Mouse (Mus musculus) kidney, postnatal 10 days (tissue): ENCODE results near the gene Crtc1.

Experiments
- DNase-seq: peaks from one replicate; pipeline ENCODE4 v3.0.0; 2021; ENCODE audit warnings: mixed read lengths

The Crtc1 gene

GRCm38 (mm10) chr8:70419879-70420643 is 19.3 kb downstream of the Crtc1 start:
- no peak for DNase-seq

- peak; percentile 70 for DNase-seq
These were observed 20.4 kb downstream of the Crtc1 start for GRCm38 (mm10) chr8:70418954-70419353.

- DNase-seq = no peak
These were observed 21.5 kb downstream of the Crtc1 start for GRCm38 (mm10) chr8:70417914-70418313.

GRCm38 (mm10) chr8:70416941-70417340 is 22.4 kb downstream of the Crtc1 start:
- no peak for DNase-seq

- peak; percentile 48 for DNase-seq
These were observed 23.6 kb downstream of the Crtc1 start for GRCm38 (mm10) chr8:70415540-70416451.

GRCm38 (mm10) chr8:70414310-70414946 is 25.0 kb downstream of the Crtc1 start:
- no peak for DNase-seq

- DNase-seq = no peak
These were observed 29.1 kb downstream of the Crtc1 start for GRCm38 (mm10) chr8:70410281-70410680.

GRCm38 (mm10) chr8:70409455-70409871 is 29.9 kb downstream of the Crtc1 start:
- DNase-seq = peak; percentile 49

GRCm38 (mm10) chr8:70409019-70409418 is 30.4 kb downstream of the Crtc1 start:
- DNase-seq = no peak

- DNase-seq = peak; percentile 22
These were observed 31.1 kb downstream of the Crtc1 start for GRCm38 (mm10) chr8:70408301-70408700.

- peak; percentile 64 for DNase-seq
These were observed 32.8 kb downstream of the Crtc1 start for GRCm38 (mm10) chr8:70406427-70407069.

GRCm38 (mm10) chr8:70405189-70405588 is 34.2 kb downstream of the Crtc1 start:
- DNase-seq = peak; percentile 21

- DNase-seq = no peak
These were observed 35.2 kb downstream of the Crtc1 start for GRCm38 (mm10) chr8:70404212-70404611.

- DNase-seq = no peak
These were observed 41.5 kb downstream of the Crtc1 start for GRCm38 (mm10) chr8:70397611-70398563.

GRCm38 (mm10) chr8:70396184-70396583 is 43.2 kb downstream of the Crtc1 start:
- no peak for DNase-seq

GRCm38 (mm10) chr8:70395649-70396048 is 43.7 kb downstream of the Crtc1 start:
- peak; percentile 53 for DNase-seq

- no peak for DNase-seq
These were observed 44.9 kb downstream of the Crtc1 start for GRCm38 (mm10) chr8:70394269-70394998.

GRCm38 (mm10) chr8:70393087-70393486 is 46.3 kb downstream of the Crtc1 start:
- DNase-seq = no peak

- no peak for DNase-seq
These were observed 49.7 kb downstream of the Crtc1 start for GRCm38 (mm10) chr8:70389678-70390077.

- peak; percentile 81 for DNase-seq
These were observed 56.1 kb downstream of the Crtc1 start for GRCm38 (mm10) chr8:70383287-70383686.

GRCm38 (mm10) chr8:70380069-70380468 is 59.3 kb downstream of the Crtc1 start:
- no peak for DNase-seq
